Mouse (Mus musculus): Measurements from ENCODE around the gene Apon. TPM values are rescaled to one million over a fixed set of nuclear protein-coding genes. Genes with fewer than 3 reads are reported as not detected.

The Apon gene
- polyA plus RNA-seq, 1 experiment from 2014 or later, result 0.20 TPM

- peak overlapping the region; percentile 32; the same call in 1 of the 2 replicates for H3K4me2 ChIP-seq
- H3K9ac ChIP-seq, result peak overlapping the region; percentile 54; the same call in 1 of the 2 replicates
Measured at GRCm38 (mm10) chr10:128297622-128298021, 43.7 kb downstream of the Apon start.

GRCm38 (mm10) chr10:128298243-128298642 lies 44.3 kb downstream of the Apon start:
- H3K36me3 ChIP-seq, result peaks cover 3% of the 10 kb centered on the region; the same call in 1 of the 2 replicates
- peaks cover 29% of the 10 kb centered on the region for H3K4me1 ChIP-seq (replicated peaks)
- peak overlapping the region; percentile 87 for H3K27ac ChIP-seq (ENCODE audit: poor library complexity, severe bottlenecking)
- H3K9me3 ChIP-seq (replicated peaks), result no peaks in the 10 kb centered on the region
- WGBS, result 61% methylated on average over 6 of the region's 6 CpGs
- 0 out of 2 replicates have a peak overlapping the region, but pooled peaks have one; percentile 7 for H3K4me2 ChIP-seq
- no peaks in the 10 kb centered on the region for H3K27me3 ChIP-seq (replicated peaks)
- no peak for ATAC-seq (ENCODE audit: insufficient number of reproducible peaks, low FRiP score)
- 0 out of 2 replicates have a peak overlapping the region, but pooled peaks have one; percentile 54 for H3K9ac ChIP-seq
- no peak overlapping the region for H3K4me3 ChIP-seq

More at GRCm38 (mm10) chr10:128297622-128298021, 43.7 kb downstream of the Apon start:
- peaks cover 5% of the 10 kb centered on the region for H3K36me3 ChIP-seq
- WGBS, result 44% methylated on average over 11 of the region's 11 CpGs
- ATAC-seq (ENCODE audit: insufficient number of reproducible peaks, low FRiP score), result peak; percentile 80
- peaks cover 29% of the 10 kb centered on the region for H3K4me1 ChIP-seq (replicated peaks)
- no peaks in the 10 kb centered on the region for H3K9me3 ChIP-seq (replicated peaks)
- H3K27ac ChIP-seq (ENCODE audit: poor library complexity, severe bottlenecking), result peak overlapping the region; percentile 87
- H3K27me3 ChIP-seq (replicated peaks), result no peaks in the 10 kb centered on the region
- H3K4me3 ChIP-seq, result no peak overlapping the region

DNA sequence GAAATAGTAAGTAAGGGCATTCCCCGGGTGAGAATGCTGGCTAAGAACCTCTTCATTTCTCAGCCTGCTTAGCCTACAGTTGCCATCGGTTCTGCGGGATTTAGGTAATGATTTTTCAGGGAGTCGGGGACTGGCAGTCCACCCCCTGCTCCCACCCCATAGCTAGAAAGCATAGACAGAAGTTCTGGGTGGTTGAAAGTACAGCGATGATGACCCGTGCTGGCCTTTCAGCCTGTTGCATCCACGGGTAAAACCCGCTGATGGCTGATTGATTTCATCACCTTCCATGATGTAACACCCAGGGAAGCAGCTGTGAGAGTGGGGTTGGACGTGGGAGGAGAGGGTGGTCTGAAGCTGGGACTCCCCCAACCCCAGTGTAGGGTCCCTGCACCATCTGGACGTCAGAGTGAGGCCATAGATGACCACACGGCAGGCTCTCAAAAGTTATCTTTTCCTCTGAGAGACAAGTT lies 44.8 kb downstream of the Apon start, which contains the start of gene Il23a:
Gene Il23a (minus strand): TSS at position 51 of the 470 bp plus-strand sequence.
- no peaks in the 10 kb centered on the region for H3K9me3 ChIP-seq (replicated peaks)
- peaks cover 29% of the 10 kb centered on the region for H3K4me1 ChIP-seq (replicated peaks)
- peak within 1 kb of the TSS; percentile 54; the same call in 1 of the 2 replicates for H3K9ac ChIP-seq
- no peak within 1 kb of the TSS for H3K4me3 ChIP-seq
- peak within 1 kb of the TSS; percentile 87 for H3K27ac ChIP-seq (ENCODE audit: poor library complexity, severe bottlenecking)
- H3K27me3 ChIP-seq (replicated peaks), result no peaks in the 10 kb centered on the region
- ATAC-seq (ENCODE audit: insufficient number of reproducible peaks, low FRiP score), result no peak
- 72% methylated on average over 11 of the region's 11 CpGs for WGBS
- H3K36me3 ChIP-seq, result no peaks in the 10 kb centered on the region
- peak within 1 kb of the TSS; percentile 32; the same call in 1 of the 2 replicates for H3K4me2 ChIP-seq

DNA sequence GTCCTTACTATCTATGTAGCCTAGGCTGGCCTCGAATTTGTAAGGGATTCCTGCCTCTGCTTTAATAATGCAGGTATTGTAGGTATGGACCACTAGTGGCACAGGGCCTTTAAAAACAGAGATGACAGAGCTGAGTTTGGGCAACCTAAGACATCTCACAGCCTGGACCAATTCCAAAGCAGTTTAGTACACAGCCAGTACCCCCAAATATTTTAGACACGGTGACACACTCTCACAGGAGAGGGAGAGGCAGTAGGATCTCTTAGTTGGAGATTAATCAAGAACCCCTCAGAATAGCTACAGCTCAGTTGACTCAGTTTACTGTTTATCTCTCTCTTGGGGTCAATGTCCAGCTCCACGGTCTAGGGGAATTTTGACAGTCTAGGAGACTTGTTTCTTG lies 48.5 kb downstream of the Apon start:
- H3K27ac ChIP-seq (ENCODE audit: poor library complexity, severe bottlenecking), result peak overlapping the region; percentile 89; the same call in 1 of the 2 replicates
- H3K4me3 ChIP-seq, result peak overlapping the region; percentile 63
- H3K27me3 ChIP-seq (replicated peaks), result no peaks in the 10 kb centered on the region
- H3K9ac ChIP-seq, result peak overlapping the region; percentile 76
- peaks cover 17% of the 10 kb centered on the region; the same call in 1 of the 2 replicates for H3K36me3 ChIP-seq
- 21% methylated on average over 3 of the region's 3 CpGs for WGBS
- H3K4me2 ChIP-seq, result peak overlapping the region; percentile 78
- peaks cover 26% of the 10 kb centered on the region for H3K4me1 ChIP-seq (replicated peaks)
- no peaks in the 10 kb centered on the region for H3K9me3 ChIP-seq (replicated peaks)
- ATAC-seq (ENCODE audit: insufficient number of reproducible peaks, low FRiP score), result no peak

- peak overlapping the region; percentile 89 for H3K27ac ChIP-seq (ENCODE audit: poor library complexity, severe bottlenecking)
- H3K9ac ChIP-seq, result peak overlapping the region; percentile 76
- no peaks in the 10 kb centered on the region for H3K9me3 ChIP-seq (replicated peaks)
- H3K36me3 ChIP-seq, result peaks cover 17% of the 10 kb centered on the region; the same call in 1 of the 2 replicates
- peaks cover 22% of the 10 kb centered on the region for H3K4me1 ChIP-seq (replicated peaks)
- no peaks in the 10 kb centered on the region for H3K27me3 ChIP-seq (replicated peaks)
- WGBS, result under 1% methylated on average over 9 of the region's 9 CpGs
- H3K4me3 ChIP-seq, result peak overlapping the region; percentile 63
- peak overlapping the region; percentile 78 for H3K4me2 ChIP-seq
- peak; percentile 15; the same call in 1 of the 2 replicates for ATAC-seq (ENCODE audit: insufficient number of reproducible peaks, low FRiP score)
Measured at GRCm38 (mm10) chr10:128302785-128303125, 48.9 kb downstream of the Apon start.

DNA sequence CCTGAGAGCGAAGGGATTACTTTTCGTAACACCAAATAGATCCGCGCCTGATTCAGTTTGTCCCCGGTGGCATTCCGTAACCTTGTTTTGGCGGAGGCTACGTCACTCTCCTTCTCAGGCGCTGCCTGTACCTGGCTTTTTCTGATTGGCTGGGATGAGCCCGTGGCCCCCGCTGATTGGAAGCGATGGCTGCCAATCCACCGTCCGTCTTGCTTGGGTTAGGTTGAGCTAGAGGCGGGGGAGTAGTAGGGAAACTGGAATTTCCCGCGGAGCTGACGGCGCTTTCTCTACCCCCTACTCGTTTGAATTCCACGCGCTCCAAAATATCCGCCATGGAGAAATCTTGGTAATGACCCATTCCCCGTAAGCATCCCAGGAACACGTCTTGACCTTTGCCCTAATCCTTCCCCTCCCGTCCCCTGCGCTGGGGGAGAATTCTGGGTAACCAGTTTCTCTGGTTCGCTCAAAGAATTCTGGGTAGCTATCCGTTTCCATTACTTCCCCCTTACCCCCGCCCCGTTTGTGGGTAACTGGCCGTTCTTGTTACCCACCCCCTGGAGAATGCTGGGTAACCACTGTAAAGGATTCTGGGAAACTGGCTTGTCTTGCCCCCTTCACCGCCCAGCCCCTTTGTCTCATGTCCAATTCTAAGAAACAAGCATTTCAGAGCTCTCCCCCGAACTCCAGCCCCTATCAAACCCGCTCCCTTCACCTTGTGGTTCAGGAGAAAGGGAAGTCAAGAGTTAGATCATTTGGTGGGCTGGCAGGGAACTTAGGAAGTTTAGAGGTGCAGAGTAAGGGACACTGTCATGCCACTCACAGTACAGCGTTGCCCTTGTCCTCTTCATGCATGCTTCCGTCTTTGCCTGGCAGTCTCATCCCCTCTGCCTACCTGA lies 49.5 kb downstream of the Apon start, which contains the start of gene Pan2:
Gene Pan2 (plus strand): TSS at position 210 of the 896 bp plus-strand sequence.
- WGBS, result 2% methylated on average over 37 of the region's 37 CpGs

More for the DNA sequence above, 49.5 kb downstream of the Apon start, which contains the start of gene Pan2:
- peak; percentile 98 for ATAC-seq (ENCODE audit: insufficient number of reproducible peaks, low FRiP score)
- Histone ChIP-seq H3K4me2 (peak within 1 kb of the TSS; percentile 90), H3K27ac (ENCODE audit: poor library complexity, severe bottlenecking) (peak within 1 kb of the TSS; percentile 92), H3K4me1 (replicated peaks) (peaks cover 17% of the 10 kb centered on the region), H3K36me3 (peaks cover 23% of the 10 kb centered on the region), H3K9me3 (replicated peaks) (no peaks in the 10 kb centered on the region), H3K4me3 (peak within 1 kb of the TSS; percentile 63), H3K9ac (peak within 1 kb of the TSS; percentile 76), H3K27me3 (replicated peaks) (no peaks in the 10 kb centered on the region)

Other genes with a start within 250 kb of the Apon start
- gene Hsd17b6, start 246.5 kb upstream of the Apon start, polyA plus RNA-seq (2016; fragmentation: Nextera tagmentation; extraction: Ambion mirVana), result not detected in 2 replicates
- gene Prim1, start 238.9 kb upstream of the Apon start, polyA plus RNA-seq (2016; fragmentation: Nextera tagmentation; extraction: Ambion mirVana), result 50.0 and 50.6 TPM in 2 replicates
- 573 and 577 TPM in 2 replicates for gene Naca, start 218.5 kb upstream of the Apon start, polyA plus RNA-seq (2016; fragmentation: Nextera tagmentation; extraction: Ambion mirVana)
- gene Ptges3, start 195.1 kb upstream of the Apon start, polyA plus RNA-seq (2016; fragmentation: Nextera tagmentation; extraction: Ambion mirVana), result 363 and 375 TPM in 2 replicates
- 4,835 and 4,880 TPM in 2 replicates for gene Atp5b, start 170.8 kb upstream of the Apon start, polyA plus RNA-seq (2016; fragmentation: Nextera tagmentation; extraction: Ambion mirVana)
- 11.3 and 12.2 TPM in 2 replicates for gene Baz2a, start 162.5 kb upstream of the Apon start, polyA plus RNA-seq (2016; fragmentation: Nextera tagmentation; extraction: Ambion mirVana)
- gene Rbms2, start 73.8 kb upstream of the Apon start, polyA plus RNA-seq (2016; fragmentation: Nextera tagmentation; extraction: Ambion mirVana), result 43.4 and 44.1 TPM in 2 replicates
- 0.47 and 1.7 TPM in 2 replicates for gene Gls2, start 59.6 kb upstream of the Apon start, polyA plus RNA-seq (2016; fragmentation: Nextera tagmentation; extraction: Ambion mirVana)
- 35.7 and 36.4 TPM in 2 replicates for gene Spryd4, start 42.3 kb upstream of the Apon start, polyA plus RNA-seq (2016; fragmentation: Nextera tagmentation; extraction: Ambion mirVana)
- not detected in 2 replicates for gene Mip, start 28.3 kb upstream of the Apon start, polyA plus RNA-seq (2016; fragmentation: Nextera tagmentation; extraction: Ambion mirVana)
- 37.6 and 44.5 TPM in 2 replicates for gene Timeless, start 22.0 kb upstream of the Apon start, polyA plus RNA-seq (2016; fragmentation: Nextera tagmentation; extraction: Ambion mirVana)
- gene Apof, start 14.6 kb downstream of the Apon start, polyA plus RNA-seq (2016; fragmentation: Nextera tagmentation; extraction: Ambion mirVana), result 0.45 TPM in 1 of 2 replicates, not detected in the other
- 11.2 and 12.2 TPM in 2 replicates for gene Stat2, start 16.5 kb downstream of the Apon start, polyA plus RNA-seq (2016; fragmentation: Nextera tagmentation; extraction: Ambion mirVana)
- 1.2 and 1.8 TPM in 2 replicates for gene Il23a, start 44.7 kb downstream of the Apon start, polyA plus RNA-seq (2016; fragmentation: Nextera tagmentation; extraction: Ambion mirVana)
- 30.0 and 31.7 TPM in 2 replicates for gene Pan2, start 49.2 kb downstream of the Apon start, polyA plus RNA-seq (2016; fragmentation: Nextera tagmentation; extraction: Ambion mirVana)
- gene Cnpy2, start 68.4 kb downstream of the Apon start, polyA plus RNA-seq (2016; fragmentation: Nextera tagmentation; extraction: Ambion mirVana), result 201 and 209 TPM in 2 replicates
- gene Cs, start 83.6 kb downstream of the Apon start, polyA plus RNA-seq (2016; fragmentation: Nextera tagmentation; extraction: Ambion mirVana), result 418 and 430 TPM in 2 replicates
- 15.9 and 16.2 TPM in 2 replicates for gene Coq10a, start 114.9 kb downstream of the Apon start, polyA plus RNA-seq (2016; fragmentation: Nextera tagmentation; extraction: Ambion mirVana)
- 10.6 and 11.3 TPM in 2 replicates for gene Ankrd52, start 123.0 kb downstream of the Apon start, polyA plus RNA-seq (2016; fragmentation: Nextera tagmentation; extraction: Ambion mirVana)
- 0.28 and 0.42 TPM in 2 replicates for gene Slc39a5, start 147.1 kb downstream of the Apon start, polyA plus RNA-seq (2016; fragmentation: Nextera tagmentation; extraction: Ambion mirVana)
- gene Nabp2, start 157.4 kb downstream of the Apon start, polyA plus RNA-seq (2016; fragmentation: Nextera tagmentation; extraction: Ambion mirVana), result 57.3 and 57.9 TPM in 2 replicates
- 27.7 and 29.9 TPM in 2 replicates for gene Rnf41, start 157.6 kb downstream of the Apon start, polyA plus RNA-seq (2016; fragmentation: Nextera tagmentation; extraction: Ambion mirVana)
- 83.3 and 86.9 TPM in 2 replicates for gene Smarcc2, start 205.2 kb downstream of the Apon start, polyA plus RNA-seq (2016; fragmentation: Nextera tagmentation; extraction: Ambion mirVana)
- gene Myl6, start 240.0 kb downstream of the Apon start, polyA plus RNA-seq (2016; fragmentation: Nextera tagmentation; extraction: Ambion mirVana), result 1,237 and 1,275 TPM in 2 replicates
- 3.0 and 4.0 TPM in 2 replicates for gene Myl6b, start 244.6 kb downstream of the Apon start, polyA plus RNA-seq (2016; fragmentation: Nextera tagmentation; extraction: Ambion mirVana)